Mouse (Mus musculus): ENCODE data around the gene Slc51b. TPM values are rescaled to one million over a fixed set of nuclear protein-coding genes. Genes with fewer than 3 reads are reported as not detected.

The Slc51b gene
- total and polyA plus RNA-seq, 3 experiments = not detected

GRCm38 (mm10) chr9:65462544-65462943, 39.8 kb upstream of the Slc51b start:
- peaks cover 5 to 25% of the 10 kb centered on the region in 2 experiments for H3K4me1 ChIP-seq (ENCODE audit: control insufficient read depth in 1 of 2, insufficient read depth in 2 of 2)
- H3K27me3 ChIP-seq (replicated peaks) = no peaks in the 10 kb centered on the region
- H3K79me2 ChIP-seq (replicated peaks; ENCODE audit: control insufficient read depth, extremely low read depth, insufficient read depth, poor library complexity, severe bottlenecking) = peaks cover 10% of the 10 kb centered on the region
- peaks cover 5% of the 10 kb centered on the region for H3K9me3 ChIP-seq (replicated peaks; ENCODE audit: low read length)
- H3K4me2 ChIP-seq (ENCODE audit: insufficient read depth, low read depth, poor library complexity, severe bottlenecking) = no peak overlapping the region
- no peak overlapping the region for H3K27ac ChIP-seq (ENCODE audit: insufficient read depth, low read depth)
- no peak for TF ChIP-seq POLR2AphosphoS2 (IDR thresholded peaks at IDR 0.05; ENCODE audit: low read depth, low read length)
- TF ChIP-seq CTCF (conservative IDR thresholded peaks at IDR 0.05 in 1 of 2, IDR thresholded peaks at IDR 0.05 in 1 of 2; ENCODE audit: low read depth in 2 of 2, low read length in 2 of 2) = no peak
- no peak for TF ChIP-seq ELF1 (IDR thresholded peaks at IDR 0.05; ENCODE audit: low read depth, low read length)
- TF ChIP-seq TCF12 (IDR thresholded peaks at IDR 0.05; ENCODE audit: low read depth, low read length) = no peak
- no peak for TF ChIP-seq ZC3H11A (IDR thresholded peaks at IDR 0.05; ENCODE audit: low read depth, low read length)
- TF ChIP-seq USF1 (IDR thresholded peaks at IDR 0.05; ENCODE audit: low read depth, low read length) = no peak
- TF ChIP-seq ZNF384 (IDR thresholded peaks at IDR 0.05; ENCODE audit: low read depth, low read length) = peak; percentile 42; the same call in 1 of the 2 replicates
- in situ Hi-C loops (cut with MboI; ENCODE audit: low pct_ligation_motif_present, low pct_unique_long_range_greater_than_20kb, low sequenced_read_pairs) (no loop called here), dilution Hi-C loops (cut with MboI; ENCODE audit: extremely low pct_ligation_motif_present, extremely low pct_unique_long_range_greater_than_20kb, low sequenced_read_pairs) (no loop called here)
- H3K36me3 ChIP-seq (replicated peaks in 1 of 2; ENCODE audit: control insufficient read depth in 1 of 2, insufficient read depth in 1 of 2, low read length in 1 of 2) = peaks cover 15 to 32% of the 10 kb centered on the region in 2 experiments
- H3K9ac ChIP-seq (ENCODE audit: insufficient read depth, low read depth) = no peak overlapping the region; the same call in 1 of the 2 replicates
- no peak for DNase-seq (ENCODE audit: extremely low read depth)
- no peak overlapping the region for H3K4me3 ChIP-seq (replicated peaks in 1 of 3; ENCODE audit: low read depth in 2 of 3, low read length in 2 of 3, poor library complexity in 1 of 3)

GRCm38 (mm10) chr9:65460732-65461442, 38.1 kb upstream of the Slc51b start, which contains the start of gene Spg21:
Gene Spg21 (plus strand): TSS chr9:65460947.
- in situ Hi-C loops (cut with MboI; ENCODE audit: low pct_ligation_motif_present, low pct_unique_long_range_greater_than_20kb, low sequenced_read_pairs) (no loop called here), dilution Hi-C loops (cut with MboI; ENCODE audit: extremely low pct_ligation_motif_present, extremely low pct_unique_long_range_greater_than_20kb, low sequenced_read_pairs) (no loop called here)
- DNase-seq (ENCODE audit: extremely low read depth) = peak; percentile 89
- Histone ChIP-seq H3K4me1 (ENCODE audit: control insufficient read depth in 1 of 2, insufficient read depth in 2 of 2) (peaks cover 5 to 21% of the 10 kb centered on the region in 2 experiments), H3K9me3 (replicated peaks; ENCODE audit: low read length) (peaks cover 5% of the 10 kb centered on the region), H3K36me3 (replicated peaks in 1 of 2; ENCODE audit: control insufficient read depth in 1 of 2, insufficient read depth in 1 of 2, low read length in 1 of 2) (peaks cover 8 to 22% of the 10 kb centered on the region in 2 experiments), H3K9ac (ENCODE audit: insufficient read depth, low read depth) (peak within 1 kb of the TSS; percentile 60), H3K27me3 (replicated peaks) (no peaks in the 10 kb centered on the region), H3K27ac (ENCODE audit: insufficient read depth, low read depth) (peak within 1 kb of the TSS; percentile 26; the same call in 1 of the 2 replicates), H3K79me2 (replicated peaks; ENCODE audit: control insufficient read depth, extremely low read depth, insufficient read depth, poor library complexity, severe bottlenecking) (peaks cover 10% of the 10 kb centered on the region), H3K4me3 (replicated peaks in 1 of 3; ENCODE audit: low read depth in 2 of 3, low read length in 2 of 3, poor library complexity in 1 of 3) (peak within 1 kb of the TSS; percentile 82 to 95 (median 90)), H3K4me2 (ENCODE audit: insufficient read depth, low read depth, poor library complexity, severe bottlenecking) (peak within 1 kb of the TSS; percentile 86)
- peak; percentile 87 for TF ChIP-seq SIN3A (IDR thresholded peaks at IDR 0.05; ENCODE audit: low read length)
- peak; percentile 70; the same call in 1 of the 2 replicates for TF ChIP-seq NELFE (IDR thresholded peaks at IDR 0.05; ENCODE audit: low read depth, low read length)
- TF ChIP-seq KAT2A (IDR thresholded peaks at IDR 0.05; ENCODE audit: insufficient replicate concordance, low read length) = no peak
- TF ChIP-seq PAX5 (IDR thresholded peaks at IDR 0.05; ENCODE audit: low read length) = no peak
- TF ChIP-seq MAX (IDR thresholded peaks at IDR 0.05; ENCODE audit: low read length) = peak; percentile 55; the same call in 1 of the 2 replicates
- peak; percentile 92 for TF ChIP-seq MXI1 (IDR thresholded peaks at IDR 0.05; ENCODE audit: low read depth, low read length)
- TF ChIP-seq TCF12 (IDR thresholded peaks at IDR 0.05; ENCODE audit: low read depth, low read length) = peak; percentile 68; the same call in 1 of the 2 replicates
- no peak for TF ChIP-seq POLR2AphosphoS2 (IDR thresholded peaks at IDR 0.05; ENCODE audit: low read depth, low read length)
- 0 out of 2 replicates have a peak, but pooled peaks have one; percentile 40 for TF ChIP-seq HCFC1 (IDR thresholded peaks at IDR 0.05; ENCODE audit: low read depth, low read length)
- TF ChIP-seq ELF1 (IDR thresholded peaks at IDR 0.05; ENCODE audit: low read depth, low read length) = peak; percentile 99
- TF ChIP-seq BHLHE40 (IDR thresholded peaks at IDR 0.05; ENCODE audit: low read depth, low read length) = peak; percentile 92
- TF ChIP-seq MEF2A (IDR thresholded peaks at IDR 0.05; ENCODE audit: borderline replicate concordance, low read depth, low read length) = 0 out of 2 replicates have a peak, but pooled peaks have one; percentile 34
- TF ChIP-seq POLR2A (IDR thresholded peaks at IDR 0.05; ENCODE audit: low read depth, low read length) = peak; percentile 75
- peak; percentile 58 for TF ChIP-seq NRF1 (IDR thresholded peaks at IDR 0.05; ENCODE audit: low read depth, low read length)
- no peak for TF ChIP-seq UBTF (IDR thresholded peaks at IDR 0.05; ENCODE audit: low read depth, low read length)
- peak; percentile 63; the same call in 1 of the 2 replicates for TF ChIP-seq IRF4 (IDR thresholded peaks at IDR 0.05; ENCODE audit: low read depth, low read length)
